Mouse (Mus musculus): ENCODE data around the gene Spata25.
"Not testable (repeated sequence)": the region's sequence is repeated elsewhere in the genome, so short reads cannot be mapped to it uniquely, and the experiment has no call there.

- TF ChIP-seq EP300, POLR2A (IDR thresholded peaks at IDR 0.05; ENCODE audit: insufficient read depth, low read depth, low read length): not testable (repeated sequence)
Measured at GRCm38 (mm10) chr2:164863411-164863810, 35.1 kb upstream of the Spata25 start.

Measured in heart, adult 2 months (tissue).